Mouse (Mus musculus) naive thymus-derived CD4-positive, alpha-beta T cell, adult 5 months (primary cell): ENCODE results near the gene Car8. TPM values are rescaled to one million over a fixed set of nuclear protein-coding genes. Genes with fewer than 3 reads are reported as not detected.

Experiments used
- polyA plus RNA-seq: library from polyadenylated mRNA; unstranded; fragments of 100-300 nt; shearing (Covaris generic); gene quantifications from one replicate; pipeline ENCODE4 v1.2.1, GENCODE M21; 2017

The Car8 gene
- polyA plus RNA-seq = not detected

DNA sequence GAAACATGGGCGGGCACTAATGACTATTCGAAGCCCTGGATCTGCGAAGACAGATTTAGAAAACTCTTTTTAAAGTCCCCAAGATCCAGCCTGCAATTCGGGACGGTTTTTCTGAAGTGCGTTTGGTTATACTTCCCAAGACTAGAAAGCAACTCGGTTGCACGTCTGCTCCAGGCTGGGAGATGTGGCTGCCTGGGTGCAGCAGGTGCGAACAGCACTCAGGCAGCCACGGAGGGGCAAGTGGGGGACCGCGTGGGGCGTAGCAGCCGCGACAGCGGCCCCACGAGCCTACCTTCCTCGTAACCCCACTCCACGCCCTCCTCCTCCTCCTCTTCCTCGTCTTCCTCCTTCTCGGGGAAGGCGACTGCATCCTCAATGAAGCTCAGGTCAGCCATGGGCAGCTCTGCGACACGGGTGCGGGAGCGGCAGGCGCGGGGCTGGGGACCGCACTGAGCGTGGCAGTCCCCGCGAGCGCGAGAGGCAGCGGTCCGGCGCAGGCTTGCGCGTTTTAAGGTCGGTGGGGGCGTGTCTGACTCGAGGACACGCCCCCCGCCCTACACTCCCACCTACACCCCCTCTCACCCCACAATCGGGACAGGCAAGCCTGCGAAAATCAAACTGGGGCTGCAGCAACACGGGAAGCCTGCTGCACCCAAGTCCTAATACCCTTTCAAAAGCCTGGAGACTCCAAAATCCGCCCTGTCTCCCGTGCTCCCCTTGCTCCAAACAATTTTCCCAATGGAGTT is at the start of gene Car8:
TSS of gene Car8 (minus strand) at position 482 of the 746 bp plus-strand sequence.

